Mouse (Mus musculus): ENCODE results near the gene Tpgs1. TPM values are rescaled to one million over a fixed set of nuclear protein-coding genes. Genes with fewer than 3 reads are reported as not detected.

Gene Tpgs1
- total RNA-seq (2017) = 0.50 and 7.2 TPM in 2 replicates

- ATAC-seq (replicated peaks in 1 of 2; ENCODE audit: insufficient read depth in 1 of 2, low FRiP score in 2 of 2, low TSS enrichment in 1 of 2, low read depth in 1 of 2, poor library complexity in 2 of 2, severe bottlenecking in 2 of 2) = peak; percentile 87 to 91
These were observed at the start of gene Tpgs1 for GRCm38 (mm10) chr10:79668771-79669575. Tpgs1 (plus strand) TSS chr10:79669369.

DNA sequence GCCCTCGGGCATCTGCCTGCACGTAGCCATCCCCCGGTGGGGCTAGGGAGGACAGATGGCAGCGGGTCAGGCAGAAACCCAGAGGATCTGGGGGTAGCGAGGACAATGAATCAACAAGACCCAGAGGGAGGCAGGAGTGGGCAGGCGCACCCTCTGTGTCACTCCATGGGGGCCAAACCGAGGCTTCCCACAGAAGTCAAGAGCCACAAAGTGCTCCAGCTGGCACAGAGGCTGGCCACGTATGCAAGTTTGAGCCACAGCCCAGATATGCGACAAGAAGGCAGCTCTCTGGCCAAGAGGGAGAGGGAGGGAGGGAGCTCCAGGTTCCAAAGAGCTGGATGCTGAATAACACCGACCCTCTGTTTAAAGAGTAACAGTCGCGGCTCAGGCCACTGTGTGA lies 45.2 kb upstream of the Tpgs1 start:
- no peak for ATAC-seq (replicated peaks in 1 of 2; ENCODE audit: insufficient read depth in 1 of 2, low FRiP score in 2 of 2, low TSS enrichment in 1 of 2, low read depth in 1 of 2, poor library complexity in 2 of 2, severe bottlenecking in 2 of 2)

DNA sequence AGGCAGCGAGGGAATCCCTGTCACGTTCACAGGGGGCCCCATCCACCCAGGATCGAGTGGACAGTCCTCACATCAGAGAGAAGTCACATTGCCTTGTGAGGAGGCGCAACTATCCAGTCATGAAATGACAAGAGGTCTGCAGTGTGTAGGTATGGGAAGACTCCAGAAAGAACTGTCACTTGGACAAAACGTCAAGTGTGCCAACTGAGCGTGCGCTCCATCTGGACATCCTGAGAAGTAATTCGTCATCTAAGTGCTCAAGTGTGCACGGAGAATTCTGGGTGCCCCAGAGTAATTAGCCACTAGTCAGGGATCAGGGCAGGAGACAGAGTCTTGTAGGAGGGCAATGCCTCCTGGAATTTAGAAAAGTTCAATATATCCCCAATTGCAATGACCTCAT lies 43.8 kb upstream of the Tpgs1 start:
- ATAC-seq (replicated peaks in 1 of 2; ENCODE audit: insufficient read depth in 1 of 2, low FRiP score in 2 of 2, low TSS enrichment in 1 of 2, low read depth in 1 of 2, poor library complexity in 2 of 2, severe bottlenecking in 2 of 2) = no peak

DNA sequence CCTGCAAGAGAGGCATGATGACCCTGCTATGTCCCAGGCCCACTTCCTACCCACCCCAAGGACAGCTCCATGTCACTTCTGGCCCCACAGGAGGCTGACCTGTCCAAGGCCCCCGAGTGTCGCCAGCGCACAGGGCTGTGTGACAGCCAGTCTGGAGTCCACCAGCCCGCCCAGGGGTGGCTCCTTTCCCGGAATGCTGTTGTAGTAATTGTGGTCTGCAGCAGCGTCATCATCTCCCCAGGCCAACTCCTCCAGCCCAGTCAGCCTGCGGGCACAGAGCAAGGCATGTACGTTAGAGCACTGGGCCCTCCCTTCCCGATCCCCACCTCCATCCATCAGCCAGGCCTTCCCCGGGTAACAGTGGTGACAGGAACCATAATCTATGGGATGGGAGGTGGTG lies 43.0 kb upstream of the Tpgs1 start:
- no peak for ATAC-seq (replicated peaks in 1 of 2; ENCODE audit: insufficient read depth in 1 of 2, low FRiP score in 2 of 2, low TSS enrichment in 1 of 2, low read depth in 1 of 2, poor library complexity in 2 of 2, severe bottlenecking in 2 of 2)

DNA sequence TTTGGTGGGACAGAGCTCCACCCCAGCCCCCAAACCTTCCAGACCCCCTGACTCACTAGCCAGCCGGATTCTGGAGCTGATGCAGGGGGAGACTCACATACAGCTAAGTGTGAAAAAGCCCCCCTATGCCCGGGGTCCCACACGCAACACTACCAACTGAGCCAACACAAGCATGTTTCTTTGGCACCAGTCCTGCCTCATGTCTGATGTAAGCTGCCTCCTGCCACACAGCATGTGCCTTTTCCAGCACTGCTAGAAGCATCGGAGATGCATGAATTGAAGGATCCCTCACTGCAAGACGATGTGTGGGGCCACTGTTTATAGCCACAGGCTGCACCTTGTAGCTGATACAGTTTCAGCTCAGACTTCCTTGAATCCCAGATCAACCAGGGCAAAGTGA lies 40.8 kb upstream of the Tpgs1 start:
- ATAC-seq (replicated peaks in 1 of 2; ENCODE audit: insufficient read depth in 1 of 2, low FRiP score in 2 of 2, low TSS enrichment in 1 of 2, low read depth in 1 of 2, poor library complexity in 2 of 2, severe bottlenecking in 2 of 2) = no peak

GRCm38 (mm10) chr10:79631432-79631831 lies 37.7 kb upstream of the Tpgs1 start:
- no peak for ATAC-seq (replicated peaks in 1 of 2; ENCODE audit: insufficient read depth in 1 of 2, low FRiP score in 2 of 2, low TSS enrichment in 1 of 2, low read depth in 1 of 2, poor library complexity in 2 of 2, severe bottlenecking in 2 of 2)

DNA sequence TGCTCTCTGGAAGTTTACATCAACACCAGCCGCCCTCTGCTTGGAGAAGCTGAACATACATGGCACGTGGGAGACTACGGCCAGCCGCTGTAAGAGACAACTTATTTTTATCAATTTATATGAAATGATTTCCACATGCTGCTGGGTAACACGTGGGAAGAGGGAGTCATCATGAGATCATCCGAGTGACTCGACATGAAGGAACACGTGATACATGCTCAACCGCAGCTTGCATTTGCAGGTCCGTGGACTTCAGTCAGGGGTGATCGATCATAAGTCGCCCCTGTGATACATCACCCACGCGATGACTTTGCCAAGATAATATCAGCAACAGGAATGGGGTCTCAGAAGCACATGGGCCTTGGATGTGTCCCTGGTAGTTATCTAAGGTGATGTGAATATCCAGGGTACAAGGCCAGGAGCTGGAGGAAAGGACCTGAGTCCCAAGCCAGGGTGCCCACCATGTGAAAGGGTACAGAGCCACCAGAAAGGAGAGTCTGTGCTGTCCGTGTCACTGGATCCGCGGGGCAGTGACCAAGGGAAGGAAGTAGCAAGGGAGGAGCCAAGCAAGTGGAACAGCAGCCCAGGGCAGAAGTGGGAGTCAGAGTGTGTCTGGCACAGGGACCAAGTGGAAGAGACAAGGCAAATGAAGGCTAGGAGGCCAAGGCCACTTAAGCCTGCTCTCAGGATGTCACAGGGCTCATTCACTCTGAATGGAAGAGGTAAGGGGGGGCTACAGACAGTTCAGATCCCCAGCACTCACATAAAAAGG lies 36.0 kb upstream of the Tpgs1 start:
- ATAC-seq (replicated peaks in 1 of 2; ENCODE audit: insufficient read depth in 1 of 2, low FRiP score in 2 of 2, low TSS enrichment in 1 of 2, low read depth in 1 of 2, poor library complexity in 2 of 2, severe bottlenecking in 2 of 2) = no peak

DNA sequence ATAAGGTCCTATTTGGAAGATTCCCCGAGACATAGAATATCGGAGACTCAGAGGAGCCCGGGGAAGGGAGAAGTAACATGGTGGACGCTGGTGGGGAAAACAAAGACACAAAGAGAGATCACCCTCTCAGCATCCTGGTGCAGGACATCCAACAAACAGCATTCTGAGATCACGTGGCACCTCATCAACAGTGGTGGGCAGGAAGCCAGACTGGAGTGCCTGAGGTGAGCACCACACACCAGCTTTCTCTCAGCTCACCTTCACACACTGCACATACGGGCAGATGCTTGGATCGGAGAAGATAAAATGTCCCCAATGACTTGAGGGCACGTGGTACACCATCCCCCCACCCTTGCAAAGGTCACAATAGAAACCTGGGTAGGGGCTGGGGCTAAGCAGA lies 32.9 kb upstream of the Tpgs1 start:
- ATAC-seq (replicated peaks in 1 of 2; ENCODE audit: insufficient read depth in 1 of 2, low FRiP score in 2 of 2, low TSS enrichment in 1 of 2, low read depth in 1 of 2, poor library complexity in 2 of 2, severe bottlenecking in 2 of 2) = no peak

DNA sequence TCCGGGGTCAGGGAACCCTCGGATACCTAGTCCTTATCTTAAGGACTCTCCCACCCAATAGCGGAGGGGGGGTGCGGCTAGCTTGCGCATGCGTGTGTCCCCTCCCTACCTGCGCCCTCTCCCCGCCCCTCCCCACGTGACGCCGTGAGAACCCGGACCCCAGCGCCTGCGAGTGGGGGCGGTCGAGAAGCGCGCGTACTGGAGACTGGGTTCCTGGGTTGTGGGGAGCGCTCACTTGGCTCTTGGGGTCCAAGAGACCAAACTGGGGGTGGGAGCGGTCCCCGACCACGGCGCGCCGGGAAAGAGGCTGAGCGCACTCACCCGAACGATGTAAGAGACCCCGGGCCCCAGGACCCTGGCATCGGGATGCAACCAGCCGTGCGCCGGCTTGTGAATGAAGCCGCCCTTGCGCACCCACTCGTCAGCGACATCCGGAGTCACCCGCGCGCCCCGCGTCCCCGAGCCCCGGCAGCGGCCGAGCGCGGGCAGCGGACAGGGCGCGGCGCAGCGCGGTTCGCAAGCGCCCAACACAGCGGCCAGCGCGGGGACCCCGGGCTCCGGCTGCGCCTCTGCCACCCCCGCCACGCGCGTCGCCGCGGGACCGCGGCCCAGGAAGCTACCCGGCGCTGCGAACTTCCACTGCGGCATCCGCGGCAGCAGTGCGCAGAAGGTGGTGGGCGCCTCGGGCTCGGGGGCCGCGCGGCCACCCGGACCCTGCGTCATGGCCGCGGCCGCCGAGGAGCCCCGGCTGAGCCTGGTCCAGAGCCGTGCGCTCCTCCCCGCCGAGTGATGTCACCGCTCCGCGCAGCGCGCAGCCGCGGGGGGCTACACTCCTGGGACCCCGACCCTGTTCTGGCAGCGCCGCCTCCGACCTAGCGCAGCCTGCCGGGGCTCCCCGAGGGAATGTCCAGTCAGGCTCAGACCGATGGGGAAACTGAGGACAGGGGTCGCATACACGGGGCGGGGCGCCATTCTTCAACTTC lies 31.8 kb upstream of the Tpgs1 start, which contains the start of gene Shc2:
Shc2 (minus strand) TSS at position 791 of the 983 bp plus-strand sequence.
- ATAC-seq (replicated peaks in 1 of 2; ENCODE audit: insufficient read depth in 1 of 2, low FRiP score in 2 of 2, low TSS enrichment in 1 of 2, low read depth in 1 of 2, poor library complexity in 2 of 2, severe bottlenecking in 2 of 2) = no peak

- no peak for ATAC-seq (replicated peaks in 1 of 2; ENCODE audit: insufficient read depth in 1 of 2, low FRiP score in 2 of 2, low TSS enrichment in 1 of 2, low read depth in 1 of 2, poor library complexity in 2 of 2, severe bottlenecking in 2 of 2)
These were observed 30.5 kb upstream of the Tpgs1 start for GRCm38 (mm10) chr10:79638486-79639204.

DNA sequence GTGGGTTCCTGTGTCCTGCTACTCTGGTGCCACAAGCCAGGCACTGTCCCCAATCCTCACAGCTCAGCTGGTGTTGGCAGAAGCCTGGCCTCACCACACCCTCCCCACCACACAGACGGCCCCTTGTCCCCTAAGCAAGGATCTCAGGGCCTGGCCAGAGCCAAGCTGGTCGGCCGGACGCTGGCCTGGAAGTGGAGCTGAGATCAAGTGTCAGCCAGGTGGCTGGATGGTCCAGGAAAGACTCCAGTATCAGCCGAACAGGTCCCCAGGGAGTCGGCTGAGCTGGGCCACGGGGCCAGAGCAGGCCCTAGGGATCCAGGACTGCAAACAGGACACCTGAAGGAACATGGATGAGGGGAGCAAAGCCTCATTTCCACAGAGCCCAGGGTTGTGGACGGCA lies 23.5 kb upstream of the Tpgs1 start, which contains the start of gene Odf3l2:
Odf3l2 (minus strand) TSS at position 28 of the 400 bp plus-strand sequence.
- no peak for ATAC-seq (replicated peaks in 1 of 2; ENCODE audit: insufficient read depth in 1 of 2, low FRiP score in 2 of 2, low TSS enrichment in 1 of 2, low read depth in 1 of 2, poor library complexity in 2 of 2, severe bottlenecking in 2 of 2)

DNA sequence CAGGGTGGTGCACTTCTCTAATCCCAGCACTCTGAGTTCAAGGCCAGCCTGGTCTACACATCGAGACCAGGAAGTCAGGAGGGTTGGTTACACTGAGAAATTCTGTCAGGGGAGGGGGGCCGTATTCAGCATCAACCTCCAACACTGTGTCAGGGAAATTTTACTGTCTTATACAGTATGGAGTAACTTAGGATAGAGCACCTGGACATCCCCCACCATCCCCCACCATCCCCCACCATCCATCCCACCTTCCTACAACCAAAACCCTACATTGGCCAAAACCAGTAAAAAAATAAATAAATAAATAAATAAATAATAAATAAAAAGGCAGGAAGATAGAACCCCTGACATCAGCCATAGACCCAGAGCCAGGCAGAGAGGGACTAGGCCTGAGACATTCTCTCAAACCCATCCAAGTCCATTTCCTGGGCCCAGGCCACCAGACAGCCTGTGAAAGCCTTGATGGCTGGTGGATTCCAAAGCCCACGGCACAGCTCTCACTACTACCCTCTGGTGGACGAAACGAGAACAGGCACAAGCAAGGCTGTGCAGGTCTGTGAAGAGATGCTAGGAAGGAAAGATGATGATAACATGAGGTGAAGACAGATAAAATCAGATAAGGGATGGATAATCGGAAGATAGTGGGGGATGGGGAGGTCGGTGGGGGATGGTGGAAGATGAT lies 20.0 kb upstream of the Tpgs1 start:
- ATAC-seq (replicated peaks in 1 of 2; ENCODE audit: insufficient read depth in 1 of 2, low FRiP score in 2 of 2, low TSS enrichment in 1 of 2, low read depth in 1 of 2, poor library complexity in 2 of 2, severe bottlenecking in 2 of 2) = peak; percentile 76 to 86

DNA sequence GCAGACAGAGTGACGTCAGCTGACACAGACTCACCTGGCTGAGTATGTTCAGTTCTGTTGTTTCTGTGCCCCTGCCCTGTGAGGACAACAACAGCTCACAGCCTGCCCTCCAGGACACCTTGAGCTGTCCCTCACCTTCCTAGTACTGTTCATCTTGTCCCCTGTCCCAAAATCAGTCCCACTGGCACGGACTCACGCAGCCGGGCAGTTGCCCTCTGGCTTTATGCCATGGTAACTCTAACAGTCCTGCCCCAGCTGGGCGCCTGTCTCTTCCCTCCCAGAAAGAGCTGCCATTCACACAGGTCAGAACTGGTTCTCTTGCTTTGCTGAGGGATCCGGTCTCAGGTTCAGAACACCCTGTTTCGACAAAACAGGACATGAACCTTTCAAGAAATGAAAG lies 16.4 kb upstream of the Tpgs1 start:
- ATAC-seq (replicated peaks in 1 of 2; ENCODE audit: insufficient read depth in 1 of 2, low FRiP score in 2 of 2, low TSS enrichment in 1 of 2, low read depth in 1 of 2, poor library complexity in 2 of 2, severe bottlenecking in 2 of 2) = no peak

GRCm38 (mm10) chr10:79654946-79655395 lies 14.2 kb upstream of the Tpgs1 start:
- ATAC-seq (replicated peaks in 1 of 2; ENCODE audit: insufficient read depth in 1 of 2, low FRiP score in 2 of 2, low TSS enrichment in 1 of 2, low read depth in 1 of 2, poor library complexity in 2 of 2, severe bottlenecking in 2 of 2) = no peak

GRCm38 (mm10) chr10:79658829-79659228 lies 10.3 kb upstream of the Tpgs1 start:
- ATAC-seq (replicated peaks in 1 of 2; ENCODE audit: insufficient read depth in 1 of 2, low FRiP score in 2 of 2, low TSS enrichment in 1 of 2, low read depth in 1 of 2, poor library complexity in 2 of 2, severe bottlenecking in 2 of 2) = peak; percentile 49 to 50; a peak in 3 of 4 replicates

DNA sequence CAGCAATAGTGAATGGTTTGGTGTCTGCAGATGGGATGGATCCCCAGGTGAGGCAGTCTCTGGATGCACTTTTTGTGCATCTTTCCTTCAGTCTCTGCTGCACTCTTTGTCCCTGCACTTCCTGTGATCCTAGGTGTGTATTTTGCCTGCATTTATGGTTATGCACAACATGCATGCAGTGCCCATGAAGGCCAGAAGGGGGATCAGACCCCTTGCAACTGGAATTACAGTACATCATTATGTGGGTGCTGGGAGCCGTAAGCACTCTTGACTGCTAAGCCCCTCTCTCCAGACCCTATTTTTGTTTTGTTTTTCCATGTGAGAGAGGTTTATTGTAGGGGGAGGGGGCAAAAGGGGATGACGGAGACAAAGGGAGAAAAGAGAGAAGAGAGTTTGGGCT lies 8.9 kb upstream of the Tpgs1 start:
- ATAC-seq (replicated peaks in 1 of 2; ENCODE audit: insufficient read depth in 1 of 2, low FRiP score in 2 of 2, low TSS enrichment in 1 of 2, low read depth in 1 of 2, poor library complexity in 2 of 2, severe bottlenecking in 2 of 2) = no peak

All from hematopoietic stem cell, adult 5-6 weeks (primary cell).